Mouse (Mus musculus) heart, embryonic 16.5 days (tissue): ENCODE data around the gene Vmn1r40. TPM values are rescaled to one million over a fixed set of nuclear protein-coding genes. Genes with fewer than 3 reads are reported as not detected.

Experiments
- ATAC-seq: fragments of 200-750 bp; cut with Nextera tagmentation; replicated peaks from 2 replicates; pipeline ENCODE4 v1.8.0; 2017; ENCODE audit warnings: moderate number of reproducible peaks; ENCODE audit not compliant: insufficient read depth, low FRiP score; ENCODE audit errors: extremely low read depth
- H3K27ac ChIP-seq: fragments of 300-500 bp; sonication (generic); 2 replicates; pipeline ENCODE4 v1.5.1; 2014; ENCODE audit warnings: mild to moderate bottlenecking, low read length, control low read depth, moderate library complexity
- H3K27me3 ChIP-seq: fragments of 300-500 bp; sonication (generic); 2 replicates; pipeline ENCODE4 v1.6.1; 2014; ENCODE audit warnings: low read length, mixed read lengths; ENCODE audit not compliant: control insufficient read depth, insufficient read depth
- H3K36me3 ChIP-seq: fragments of 300-500 bp; sonication (generic); 2 replicates; pipeline ENCODE4 v1.6.1; 2014; ENCODE audit not compliant: control insufficient read depth, insufficient read depth
- H3K4me1 ChIP-seq: fragments of 300-500 bp; sonication (generic); 2 replicates; pipeline ENCODE4 v1.6.1; 2014; ENCODE audit warnings: low read length, mixed read lengths; ENCODE audit not compliant: control insufficient read depth, insufficient read depth
- H3K4me2 ChIP-seq: fragments of 300-500 bp; sonication (generic); 2 replicates; pipeline ENCODE4 v1.6.1; 2014; ENCODE audit warnings: low read depth, mild to moderate bottlenecking, control low read depth, low read length
- H3K4me3 ChIP-seq: fragments of 300-500 bp; sonication (generic); 2 replicates; pipeline ENCODE4 v1.5.1; 2014; ENCODE audit warnings: mild to moderate bottlenecking, control low read depth, low read length
- H3K9ac ChIP-seq: fragments of 300-500 bp; sonication (generic); 2 replicates; pipeline ENCODE4 v1.6.1; 2014; ENCODE audit warnings: low read length, control low read depth
- H3K9me3 ChIP-seq: fragments of 300-500 bp; sonication (generic); replicated peaks from 2 replicates; pipeline ENCODE4 v1.6.1; 2016; ENCODE audit warnings: low read length; ENCODE audit not compliant: control insufficient read depth
- WGBS: fragments of 180-500 bp; shearing (Covaris S2); extraction: QIAGEN DNeasy Blood & Tissue Kit; methylation state at CpG from one replicate; pipeline ENCODE4 v1.1.7; 2014; 5-methylcytosine and 5-hydroxymethylcytosine counted together
- polyA plus RNA-seq: library from polyadenylated mRNA; unstranded; fragments of >200 nt; fragmentation: Nextera tagmentation; extraction: Ambion mirVana; gene quantifications from 2 replicates; pipeline ENCODE4 v1.2.1, GENCODE M21; 2015

The Vmn1r40 gene
- polyA plus RNA-seq: not detected in 2 replicates

GRCm38 (mm10) chr6:89707240-89707639 lies at the start of gene Vmn1r40:
Gene Vmn1r40 (plus strand): TSS chr6:89707540.
- Histone ChIP-seq H3K9ac (no peak within 1 kb of the TSS), H3K27ac (no peak within 1 kb of the TSS), H3K27me3 (no peaks in the 10 kb centered on the region), H3K4me1 (no peaks in the 10 kb centered on the region), H3K9me3 (no peaks in the 10 kb centered on the region), H3K4me2 (no peak within 1 kb of the TSS), H3K4me3 (no peak within 1 kb of the TSS), H3K36me3 (no peaks in the 10 kb centered on the region)
- WGBS: 74% methylated on average over 4 of the region's 4 CpGs
- ATAC-seq: no peak

GRCm38 (mm10) chr6:89658342-89658741 lies 49.0 kb upstream of the Vmn1r40 start:
- H3K9ac ChIP-seq: no peak overlapping the region
- peaks cover 17% of the 10 kb centered on the region for H3K4me1 ChIP-seq
- H3K9me3 ChIP-seq: no peaks in the 10 kb centered on the region
- H3K4me2 ChIP-seq: no peak overlapping the region
- H3K4me3 ChIP-seq: no peak overlapping the region
- no peaks in the 10 kb centered on the region for H3K27me3 ChIP-seq
- H3K27ac ChIP-seq: no peak overlapping the region
- H3K36me3 ChIP-seq: peaks cover 6% of the 10 kb centered on the region
- ATAC-seq: no peak
- WGBS: 70% methylated on average over 3 of the region's 3 CpGs

- no peak for ATAC-seq
- no peak overlapping the region for H3K9ac ChIP-seq
- no peaks in the 10 kb centered on the region for H3K27me3 ChIP-seq
- WGBS: 75% methylated on average over 6 of the region's 6 CpGs
- H3K9me3 ChIP-seq: no peaks in the 10 kb centered on the region
- no peak overlapping the region for H3K4me3 ChIP-seq
- peak overlapping the region; percentile 90; the same call in 1 of the 2 replicates for H3K27ac ChIP-seq
- peaks cover 12% of the 10 kb centered on the region for H3K36me3 ChIP-seq
- peaks cover 17% of the 10 kb centered on the region for H3K4me1 ChIP-seq
- H3K4me2 ChIP-seq: no peak overlapping the region
These were observed 48.4 kb upstream of the Vmn1r40 start for GRCm38 (mm10) chr6:89658931-89659330.

GRCm38 (mm10) chr6:89659692-89660423 lies 47.5 kb upstream of the Vmn1r40 start:
- Histone ChIP-seq H3K36me3 (peaks cover 14% of the 10 kb centered on the region), H3K4me2 (no peak overlapping the region), H3K4me1 (peaks cover 17% of the 10 kb centered on the region), H3K27me3 (no peaks in the 10 kb centered on the region), H3K27ac (peak overlapping the region; percentile 90), H3K9ac (no peak overlapping the region), H3K9me3 (no peaks in the 10 kb centered on the region), H3K4me3 (no peak overlapping the region)
- WGBS: 22% methylated on average over 7 of the region's 7 CpGs
- peak; percentile 89 for ATAC-seq

- no peaks in the 10 kb centered on the region for H3K9me3 ChIP-seq
- H3K36me3 ChIP-seq: peaks cover 14% of the 10 kb centered on the region
- ATAC-seq: no peak
- no peak overlapping the region for H3K4me3 ChIP-seq
- H3K4me2 ChIP-seq: no peak overlapping the region
- WGBS: 40% methylated on average over 1 of the region's 1 CpGs
- peak overlapping the region; percentile 90 for H3K27ac ChIP-seq
- no peaks in the 10 kb centered on the region for H3K27me3 ChIP-seq
- H3K4me1 ChIP-seq: peaks cover 17% of the 10 kb centered on the region
- peak overlapping the region; percentile 47; the same call in 1 of the 2 replicates for H3K9ac ChIP-seq
These were observed 46.9 kb upstream of the Vmn1r40 start for GRCm38 (mm10) chr6:89660490-89660889.

- Histone ChIP-seq H3K4me1 (peaks cover 19% of the 10 kb centered on the region), H3K27ac (no peak overlapping the region), H3K27me3 (no peaks in the 10 kb centered on the region), H3K9ac (no peak overlapping the region), H3K9me3 (no peaks in the 10 kb centered on the region), H3K4me3 (no peak overlapping the region), H3K36me3 (peaks cover 9% of the 10 kb centered on the region), H3K4me2 (no peak overlapping the region)
- no peak for ATAC-seq
- 83% methylated on average over 3 of the region's 3 CpGs for WGBS
These were observed 44.8 kb upstream of the Vmn1r40 start for GRCm38 (mm10) chr6:89662521-89662920.

- H3K4me1 ChIP-seq: peaks cover 11% of the 10 kb centered on the region
- no peak overlapping the region for H3K9ac ChIP-seq
- WGBS: 48% methylated on average over 8 of the region's 8 CpGs
- no peaks in the 10 kb centered on the region for H3K9me3 ChIP-seq
- no peak overlapping the region for H3K4me2 ChIP-seq
- H3K27me3 ChIP-seq: no peaks in the 10 kb centered on the region
- H3K4me3 ChIP-seq: no peak overlapping the region
- H3K36me3 ChIP-seq: peaks cover 9% of the 10 kb centered on the region
- no peak overlapping the region for H3K27ac ChIP-seq
- no peak for ATAC-seq
These were observed 42.2 kb upstream of the Vmn1r40 start for GRCm38 (mm10) chr6:89665155-89665554.

- no peak for ATAC-seq
- H3K27me3 ChIP-seq: no peaks in the 10 kb centered on the region
- peaks cover 6% of the 10 kb centered on the region for H3K4me1 ChIP-seq
- no peaks in the 10 kb centered on the region for H3K9me3 ChIP-seq
- no peak overlapping the region for H3K27ac ChIP-seq
- no peak overlapping the region for H3K4me3 ChIP-seq
- peaks cover 9% of the 10 kb centered on the region for H3K36me3 ChIP-seq
- no peak overlapping the region for H3K9ac ChIP-seq
- no peak overlapping the region for H3K4me2 ChIP-seq
- 68% methylated on average over 7 of the region's 7 CpGs for WGBS
These were observed 41.7 kb upstream of the Vmn1r40 start for GRCm38 (mm10) chr6:89665667-89666066.

GRCm38 (mm10) chr6:89666976-89667375 lies 40.4 kb upstream of the Vmn1r40 start:
- Histone ChIP-seq H3K4me3 (no peak overlapping the region), H3K27me3 (no peaks in the 10 kb centered on the region), H3K4me2 (no peak overlapping the region), H3K27ac (no peak overlapping the region), H3K4me1 (0 out of 2 replicates have a peak, but pooled peaks cover 2% of the 10 kb centered on the region), H3K9me3 (no peaks in the 10 kb centered on the region), H3K9ac (no peak overlapping the region), H3K36me3 (peaks cover 9% of the 10 kb centered on the region)
- 63% methylated on average over 3 of the region's 3 CpGs for WGBS
- no peak for ATAC-seq
